Mouse (Mus musculus) embryonic facial prominence, embryonic 14.5 days (tissue): ENCODE data around the gene Nlrc5. TPM values are rescaled to one million over a fixed set of nuclear protein-coding genes. Genes with fewer than 3 reads are reported as not detected.
A peak's percentile ranks its signal among the peaks of the same experiment; 100 is the strongest.

Source experiments
- ATAC-seq: fragments of 200-750 bp; cut with Nextera tagmentation; 2 replicates; pipeline ENCODE4 v1.8.0; 2017; ENCODE audit warnings: low read depth, moderate number of reproducible peaks, moderate TSS enrichment
- DNase-seq: peaks from one replicate; pipeline ENCODE4 v3.0.0-alpha.2; 2015; ENCODE audit warnings: low spot score
- H3K27ac ChIP-seq: fragments of 300-500 bp; sonication (generic); replicated peaks from 2 replicates; pipeline ENCODE4 v1.5.1; 2014; ENCODE audit warnings: low read depth, mild to moderate bottlenecking, low read length, moderate library complexity
- H3K27me3 ChIP-seq: fragments of 300-500 bp; sonication (generic); replicated peaks from 2 replicates; pipeline ENCODE4 v1.6.1; 2014; ENCODE audit warnings: low read length; ENCODE audit not compliant: control insufficient read depth, insufficient read depth
- H3K36me3 ChIP-seq: fragments of 300-500 bp; sonication (generic); 2 replicates; pipeline ENCODE4 v1.6.1; 2014; ENCODE audit warnings: low read length, mixed read lengths; ENCODE audit not compliant: control insufficient read depth, insufficient read depth
- H3K4me1 ChIP-seq: fragments of 300-500 bp; sonication (generic); 2 replicates; pipeline ENCODE4 v1.6.1; 2014; ENCODE audit warnings: antibody characterized with exemption, low read length; ENCODE audit not compliant: control insufficient read depth, insufficient read depth
- H3K4me2 ChIP-seq: fragments of 300-500 bp; sonication (generic); 2 replicates; pipeline ENCODE4 v1.6.1; 2014; ENCODE audit warnings: low read depth, mild to moderate bottlenecking, low read length, moderate library complexity, mixed read lengths
- H3K4me3 ChIP-seq: fragments of 300-500 bp; sonication (generic); 2 replicates; pipeline ENCODE4 v1.5.1; 2014; ENCODE audit warnings: low read depth, mild to moderate bottlenecking, low read length
- H3K9ac ChIP-seq: fragments of 300-500 bp; sonication (generic); 2 replicates; pipeline ENCODE4 v1.6.1; 2014; ENCODE audit warnings: low read depth, mild to moderate bottlenecking, low read length, moderate library complexity, mixed read lengths
- H3K9me3 ChIP-seq: fragments of 300-500 bp; sonication (generic); 2 replicates; pipeline ENCODE4 v1.6.1; 2016; ENCODE audit warnings: low read length; ENCODE audit not compliant: control insufficient read depth
- WGBS: fragments of 180-500 bp; shearing (Covaris S2); extraction: QIAGEN DNeasy Blood & Tissue Kit; methylation state at CpG from one replicate; pipeline ENCODE4 v1.1.7; 2014; 5-methylcytosine and 5-hydroxymethylcytosine counted together
- polyA plus RNA-seq: library from polyadenylated mRNA; unstranded; fragments of >200 nt; fragmentation: Nextera tagmentation; extraction: Ambion mirVana; gene quantifications from 2 replicates; pipeline ENCODE4 v1.2.1, GENCODE M21; 2014

The Nlrc5 gene
- polyA plus RNA-seq, 1 experiment from 2014 or later = 0.39 TPM

DNA sequence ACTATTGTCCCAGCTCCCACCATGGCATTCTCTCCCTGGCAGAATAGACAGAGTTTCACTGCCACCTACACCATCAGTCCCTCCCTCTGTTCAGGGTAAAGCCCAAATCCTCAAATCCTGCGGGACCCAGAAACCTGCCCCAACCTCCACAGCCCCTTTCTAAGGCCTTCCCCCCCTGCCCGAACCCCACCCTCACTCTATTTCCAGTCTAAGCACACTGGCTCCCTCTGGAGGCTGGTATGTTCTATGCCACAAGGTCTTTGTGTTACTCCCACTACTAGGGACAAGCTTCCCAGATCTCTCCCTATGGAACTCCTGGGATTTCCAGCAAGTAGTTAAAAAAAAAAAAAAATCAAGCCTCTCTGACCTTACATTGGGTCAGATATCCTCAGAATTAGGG, 51.7 kb downstream of the Nlrc5 start:
- H3K4me3 ChIP-seq = no peak overlapping the region
- H3K27me3 ChIP-seq = no peaks in the 10 kb centered on the region
- H3K4me2 ChIP-seq = no peak overlapping the region
- no peak for ATAC-seq
- H3K4me1 ChIP-seq = no peaks in the 10 kb centered on the region
- peak; percentile 51 for DNase-seq
- no peak overlapping the region for H3K9ac ChIP-seq
- no peak overlapping the region for H3K27ac ChIP-seq
- WGBS = 8% methylated on average over 2 of the region's 2 CpGs
- H3K36me3 ChIP-seq = no peaks in the 10 kb centered on the region
- no peaks in the 10 kb centered on the region for H3K9me3 ChIP-seq

DNA sequence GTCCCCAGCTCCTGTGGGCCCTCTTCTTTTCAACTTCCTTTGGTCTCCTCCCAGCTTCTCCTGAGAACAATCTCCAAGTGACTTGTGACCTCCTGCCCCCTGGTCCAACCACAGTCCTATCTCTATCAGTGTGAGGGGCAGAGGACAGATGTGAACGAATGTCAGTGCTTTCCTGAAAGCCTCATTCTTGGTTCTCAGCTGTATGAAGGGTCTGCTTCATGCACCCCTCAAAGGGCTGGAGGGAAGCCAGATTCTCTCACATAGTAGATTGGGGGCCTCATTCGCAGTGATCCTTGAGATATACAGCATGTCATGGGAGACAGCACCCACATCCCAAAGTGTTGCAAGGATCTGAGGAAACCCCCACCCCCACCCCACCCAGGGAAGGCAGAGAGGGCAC, 53.9 kb downstream of the Nlrc5 start:
- DNase-seq = no peak
- Histone ChIP-seq H3K4me2 (no peak overlapping the region), H3K27me3 (no peaks in the 10 kb centered on the region), H3K4me3 (no peak overlapping the region), H3K36me3 (no peaks in the 10 kb centered on the region), H3K4me1 (no peaks in the 10 kb centered on the region), H3K9ac (no peak overlapping the region), H3K9me3 (no peaks in the 10 kb centered on the region), H3K27ac (no peak overlapping the region)
- WGBS = 57% methylated on average over 2 of the region's 2 CpGs
- no peak for ATAC-seq

DNA sequence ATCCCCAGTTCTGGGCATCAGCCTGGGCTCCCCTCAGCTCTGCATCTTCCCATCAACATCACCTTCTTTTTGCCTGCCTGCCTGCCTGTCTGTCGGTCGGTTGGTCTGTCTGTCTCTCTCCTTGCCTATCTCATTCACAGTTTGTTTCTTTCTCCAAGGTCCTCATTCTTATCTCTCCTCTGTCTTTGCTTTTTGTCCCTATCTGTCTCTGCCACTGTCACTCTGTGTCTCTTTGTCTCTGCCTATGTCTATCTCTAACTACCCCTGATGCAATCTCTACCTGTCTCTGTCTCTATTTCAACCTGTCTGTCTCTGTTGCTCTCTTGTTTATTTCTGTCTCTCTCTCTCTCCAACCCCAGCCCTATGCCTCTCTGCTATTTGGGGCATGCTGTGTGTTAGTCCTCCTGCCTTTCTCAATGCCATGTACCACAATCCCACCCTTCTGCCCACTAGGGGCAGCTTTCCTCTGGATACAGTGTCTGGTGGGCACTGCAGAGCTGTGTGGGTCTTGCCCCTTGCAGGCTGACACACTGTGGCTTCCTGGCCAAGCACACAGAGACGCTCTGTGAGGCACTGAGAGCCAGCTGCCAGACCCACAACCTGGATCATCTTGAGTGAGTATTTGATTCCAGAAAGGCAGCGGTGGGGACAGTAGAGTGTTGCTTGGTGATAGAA, 55.8 kb downstream of the Nlrc5 start:
- 69% methylated on average over 4 of the region's 4 CpGs for WGBS
- no peak overlapping the region for H3K4me2 ChIP-seq
- no peaks in the 10 kb centered on the region for H3K36me3 ChIP-seq
- no peaks in the 10 kb centered on the region for H3K9me3 ChIP-seq
- H3K4me1 ChIP-seq = no peaks in the 10 kb centered on the region
- H3K27me3 ChIP-seq = no peaks in the 10 kb centered on the region
- H3K9ac ChIP-seq = no peak overlapping the region
- no peak overlapping the region for H3K27ac ChIP-seq
- ATAC-seq (no peak), DNase-seq (no peak)
- H3K4me3 ChIP-seq = no peak overlapping the region

DNA sequence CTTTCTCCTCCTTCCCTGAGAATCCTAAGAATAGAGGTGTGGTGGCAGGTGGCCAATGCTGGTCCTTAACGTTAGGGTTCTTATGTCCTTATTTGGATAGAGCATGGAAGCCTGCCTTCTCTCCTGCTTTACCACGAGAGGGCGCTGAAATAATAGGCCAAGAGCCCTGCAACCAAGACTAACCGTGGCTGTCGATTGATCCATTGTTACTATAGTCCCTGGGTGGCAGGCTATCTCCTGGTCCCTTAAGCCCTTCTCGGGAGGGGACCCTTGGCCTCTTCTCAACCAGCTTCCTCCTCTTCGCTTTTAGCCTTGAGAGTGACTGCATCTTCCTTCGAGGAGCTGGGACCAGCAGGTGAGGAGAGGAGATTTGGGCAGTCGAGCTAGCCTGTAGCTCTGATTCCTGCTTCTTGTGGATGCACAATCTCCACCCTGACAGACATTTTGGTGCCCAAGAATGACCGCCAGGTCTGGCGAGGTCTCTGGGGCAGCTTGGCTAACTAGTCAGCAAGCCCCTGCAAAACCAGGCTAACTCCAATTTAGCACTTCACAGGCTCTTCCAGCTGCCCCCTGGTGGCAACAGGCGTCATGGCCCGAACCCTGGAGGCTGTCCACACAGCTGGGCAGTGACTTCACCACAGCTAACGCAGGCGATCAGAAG, 58.0 kb downstream of the Nlrc5 start:
- WGBS = 4% methylated on average over 15 of the region's 15 CpGs

DNA sequence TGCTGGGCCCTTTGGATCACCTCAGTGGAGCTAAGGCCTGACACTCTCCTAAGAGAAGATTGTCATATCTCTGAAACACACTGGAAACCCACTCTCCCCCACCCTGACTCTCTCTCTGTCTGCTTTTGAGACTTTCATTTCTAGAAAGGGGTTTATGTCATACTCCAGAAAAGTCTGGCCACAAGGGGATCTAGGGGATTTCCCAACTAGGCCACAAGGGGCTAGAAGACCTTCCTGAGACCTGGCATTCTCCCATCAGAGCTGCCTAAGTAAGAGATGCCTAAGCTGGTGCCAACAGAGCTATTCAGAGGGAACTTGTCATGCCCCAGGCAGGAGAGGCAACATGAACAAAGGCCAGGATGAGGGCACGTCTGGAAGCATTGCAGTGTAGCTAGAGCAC, 59.1 kb downstream of the Nlrc5 start:
- DNase-seq (no peak), ATAC-seq (no peak)
- 64% methylated on average over 1 of the region's 1 CpGs for WGBS
- Histone ChIP-seq H3K9ac (peak overlapping the region; percentile 40; the same call in 1 of the 2 replicates), H3K27ac (no peak overlapping the region), H3K4me3 (no peak overlapping the region), H3K36me3 (no peaks in the 10 kb centered on the region), H3K9me3 (no peaks in the 10 kb centered on the region), H3K4me1 (no peaks in the 10 kb centered on the region), H3K4me2 (no peak overlapping the region), H3K27me3 (no peaks in the 10 kb centered on the region)

More for the DNA sequence above, 58.0 kb downstream of the Nlrc5 start:
- H3K36me3 ChIP-seq = no peaks in the 10 kb centered on the region
- no peaks in the 10 kb centered on the region for H3K4me1 ChIP-seq
- peak overlapping the region; percentile 55 for H3K4me2 ChIP-seq
- peak overlapping the region; percentile 26 for H3K4me3 ChIP-seq
- H3K9ac ChIP-seq = 0 out of 2 replicates have a peak overlapping the region, but pooled peaks have one; percentile 28
- no peaks in the 10 kb centered on the region for H3K9me3 ChIP-seq
- peak; percentile 85 for DNase-seq
- peak; percentile 92 for ATAC-seq
- H3K27ac ChIP-seq = no peak overlapping the region
- H3K27me3 ChIP-seq = no peaks in the 10 kb centered on the region

DNA sequence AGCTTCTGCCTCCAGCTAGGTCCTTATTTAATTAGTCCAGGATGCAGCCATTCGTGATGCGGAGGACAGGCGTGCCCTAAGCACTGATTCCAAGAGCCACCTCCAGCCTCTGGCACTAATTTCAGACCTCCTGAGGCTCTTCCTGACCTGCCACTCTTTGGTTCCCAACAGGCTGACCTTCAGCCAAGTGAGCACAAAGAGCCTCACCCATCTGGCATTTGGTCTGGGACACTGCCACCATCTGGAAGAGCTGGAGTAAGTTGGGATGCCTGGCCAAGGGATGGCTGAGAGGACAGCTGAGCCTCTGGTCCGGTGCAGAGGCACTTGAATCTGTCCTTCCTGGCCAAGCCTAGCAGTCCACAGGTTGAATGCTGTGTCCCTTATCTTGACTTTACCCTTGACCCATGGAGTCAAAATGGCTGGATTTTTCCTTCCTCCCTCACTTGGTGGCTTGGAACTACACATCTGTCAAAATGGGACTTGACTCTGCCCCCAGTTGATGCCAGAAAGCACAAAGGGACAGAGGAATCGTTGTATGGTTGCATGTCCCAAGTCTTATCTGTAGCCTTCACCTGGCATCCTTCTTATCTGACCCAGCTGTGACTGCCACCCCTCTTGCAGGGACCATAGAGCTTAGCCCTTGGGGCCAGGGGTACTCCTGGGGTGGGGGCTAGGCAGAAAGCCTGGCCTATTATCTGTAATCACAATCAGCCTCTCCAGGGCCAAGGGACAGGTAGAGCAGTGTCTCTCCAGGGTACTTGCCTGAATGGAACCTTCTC, 81.5 kb downstream of the Nlrc5 start:
- no peak overlapping the region for H3K9ac ChIP-seq
- H3K4me3 ChIP-seq = no peak overlapping the region
- no peaks in the 10 kb centered on the region for H3K4me1 ChIP-seq
- no peak for DNase-seq
- H3K9me3 ChIP-seq = no peaks in the 10 kb centered on the region
- H3K4me2 ChIP-seq = no peak overlapping the region
- no peak overlapping the region for H3K27ac ChIP-seq
- WGBS = 50% methylated on average over 5 of the region's 5 CpGs
- no peaks in the 10 kb centered on the region for H3K27me3 ChIP-seq
- no peaks in the 10 kb centered on the region for H3K36me3 ChIP-seq
- no peak for ATAC-seq

DNA sequence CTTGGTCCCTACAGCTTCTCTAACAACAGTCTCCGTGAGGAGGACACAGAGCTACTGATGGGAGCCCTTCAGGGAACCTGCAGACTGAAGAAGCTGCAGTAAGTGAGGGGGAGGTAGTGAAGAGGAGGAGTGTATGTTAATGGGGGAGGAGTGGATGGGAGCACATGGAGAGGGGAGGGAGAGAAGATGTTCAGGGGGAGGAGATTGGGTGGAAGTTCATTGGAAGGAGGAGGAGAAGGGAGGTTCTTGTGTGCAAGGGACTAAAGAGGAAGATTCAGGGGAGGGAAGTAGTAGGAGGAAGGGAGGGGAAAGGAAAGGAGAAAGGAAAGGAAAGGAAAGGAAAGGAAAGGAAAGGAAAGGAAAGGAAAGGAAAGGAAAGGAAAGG, 82.0 kb downstream of the Nlrc5 start:
- Histone ChIP-seq H3K4me3 (no peak overlapping the region), H3K36me3 (no peaks in the 10 kb centered on the region), H3K4me1 (no peaks in the 10 kb centered on the region), H3K4me2 (no peak overlapping the region), H3K9me3 (no peaks in the 10 kb centered on the region), H3K27ac (no peak overlapping the region), H3K27me3 (no peaks in the 10 kb centered on the region), H3K9ac (no peak overlapping the region)
- ATAC-seq (no peak), DNase-seq (no peak)
- WGBS = 18% methylated on average over 1 of the region's 1 CpGs

DNA sequence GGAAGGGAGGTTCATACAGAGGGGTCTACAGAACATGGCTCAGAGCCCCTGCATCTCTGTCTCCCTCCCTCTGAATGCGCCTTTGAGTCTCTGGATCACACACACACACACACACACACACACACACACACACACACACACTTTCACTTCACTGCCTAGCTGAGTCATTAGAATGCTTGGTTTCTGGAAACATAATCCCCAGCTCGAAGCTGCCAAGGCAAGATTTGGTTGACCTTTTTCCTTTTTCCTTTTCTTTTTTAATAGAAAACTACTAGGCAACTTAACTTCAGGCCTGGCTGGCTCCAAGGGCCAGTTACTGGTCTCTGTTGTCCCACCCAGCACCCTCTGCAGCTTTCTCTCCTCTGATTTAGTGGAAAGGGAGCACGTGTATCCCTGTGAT, 82.6 kb downstream of the Nlrc5 start:
- ATAC-seq (no peak), DNase-seq (peak; percentile 32)
- no peak overlapping the region for H3K4me3 ChIP-seq
- H3K9me3 ChIP-seq = no peaks in the 10 kb centered on the region
- no peak overlapping the region for H3K9ac ChIP-seq
- no peaks in the 10 kb centered on the region for H3K4me1 ChIP-seq
- H3K4me2 ChIP-seq = no peak overlapping the region
- H3K27me3 ChIP-seq = no peaks in the 10 kb centered on the region
- H3K27ac ChIP-seq = peak overlapping the region; percentile 48; the same call in 1 of the 2 replicates
- 35% methylated on average over 2 of the region's 3 CpGs for WGBS
- H3K36me3 ChIP-seq = no peaks in the 10 kb centered on the region
